Mouse (Mus musculus) hindbrain, embryonic 14.5 days (tissue): ENCODE measurements at regions not wholly inside any gene's neighbourhood (a gene's known extent, or its start where the extent isn't known, plus 50 kb on each side); places are given as distances from the start of the nearest gene placed in this dataset.

Experiments used
- ATAC-seq: fragments of 200-750 bp; cut with Nextera tagmentation; 2 replicates; pipeline ENCODE4 v1.8.0; 2017; ENCODE audit warnings: moderate number of reproducible peaks, mild to moderate bottlenecking, moderate TSS enrichment, moderate library complexity; ENCODE audit not compliant: low FRiP score
- DNase-seq: peaks from one replicate; pipeline ENCODE4 v3.0.0-alpha.2; 2015; ENCODE audit warnings: low spot score
- H3K27ac ChIP-seq: fragments of 300-500 bp; sonication (generic); 2 replicates; pipeline ENCODE4 v1.5.1; 2014; ENCODE audit warnings: mild to moderate bottlenecking, moderate library complexity
- H3K27me3 ChIP-seq: fragments of 300-500 bp; sonication (generic); 2 replicates; pipeline ENCODE4 v1.6.1; 2014; ENCODE audit warnings: mild to moderate bottlenecking, low read length, mixed read lengths; ENCODE audit not compliant: control insufficient read depth, insufficient read depth
- H3K36me3 ChIP-seq: fragments of 300-500 bp; sonication (generic); replicated peaks from 2 replicates; pipeline ENCODE4 v1.6.1; 2014; ENCODE audit not compliant: control insufficient read depth, insufficient read depth
- H3K4me1 ChIP-seq: fragments of 300-500 bp; sonication (generic); replicated peaks from 2 replicates; pipeline ENCODE4 v1.6.1; 2014; ENCODE audit warnings: antibody characterized with exemption, low read length, mixed read lengths; ENCODE audit not compliant: control insufficient read depth, insufficient read depth
- H3K4me2 ChIP-seq: fragments of 300-500 bp; sonication (generic); replicated peaks from 2 replicates; pipeline ENCODE4 v1.6.1; 2014; ENCODE audit warnings: mild to moderate bottlenecking, moderate library complexity
- H3K4me3 ChIP-seq: fragments of 300-500 bp; sonication (generic); replicated peaks from 2 replicates; pipeline ENCODE4 v1.5.1; 2014; ENCODE audit warnings: mild to moderate bottlenecking, low read length
- H3K9ac ChIP-seq: fragments of 300-500 bp; sonication (generic); 2 replicates; pipeline ENCODE4 v1.6.1; 2014
- H3K9me3 ChIP-seq: fragments of 300-500 bp; sonication (generic); 2 replicates; pipeline ENCODE4 v1.6.1; 2016; ENCODE audit warnings: low read length; ENCODE audit not compliant: control insufficient read depth
- WGBS: fragments of 180-500 bp; shearing (Covaris S2); extraction: QIAGEN DNeasy Blood & Tissue Kit; methylation state at CpG from one replicate; pipeline ENCODE4 v1.1.7; 2014; 5-methylcytosine and 5-hydroxymethylcytosine counted together

GRCm38 (mm10) chr9:92045472-92045905 lies 147.2 kb upstream of the Plscr5 start:
- H3K27ac ChIP-seq, result no peak overlapping the region
- H3K36me3 ChIP-seq, result no peaks in the 10 kb centered on the region
- H3K9ac ChIP-seq, result no peak overlapping the region
- 51% methylated on average over 3 of the region's 3 CpGs for WGBS
- H3K4me3 ChIP-seq, result no peak overlapping the region
- DNase-seq (peak; percentile 53), ATAC-seq (no peak)
- H3K9me3 ChIP-seq, result no peaks in the 10 kb centered on the region
- no peaks in the 10 kb centered on the region for H3K4me1 ChIP-seq
- H3K4me2 ChIP-seq, result no peak overlapping the region
- no peaks in the 10 kb centered on the region for H3K27me3 ChIP-seq

- Histone ChIP-seq H3K4me1 (no peaks in the 10 kb centered on the region), H3K4me2 (no peak overlapping the region), H3K9ac (no peak overlapping the region), H3K27me3 (no peaks in the 10 kb centered on the region), H3K4me3 (no peak overlapping the region), H3K9me3 (no peaks in the 10 kb centered on the region), H3K36me3 (no peaks in the 10 kb centered on the region), H3K27ac (no peak overlapping the region)
- DNase-seq (no peak), ATAC-seq (no peak)
- 79% methylated on average over 9 of the region's 9 CpGs for WGBS
Measured at GRCm38 (mm10) chr9:92044161-92044560, 148.6 kb upstream of the Plscr5 start.

GRCm38 (mm10) chr9:92016521-92016920 lies 176.2 kb upstream of the Plscr5 start:
- DNase-seq, result no peak
- H3K27ac ChIP-seq, result no peak overlapping the region
- no peak overlapping the region for H3K9ac ChIP-seq
- H3K27me3 ChIP-seq, result no peaks in the 10 kb centered on the region
- no peaks in the 10 kb centered on the region for H3K36me3 ChIP-seq
- H3K4me1 ChIP-seq, result no peaks in the 10 kb centered on the region
- no peak for ATAC-seq
- H3K4me3 ChIP-seq, result no peak overlapping the region
- no peak overlapping the region for H3K4me2 ChIP-seq
- no peaks in the 10 kb centered on the region for H3K9me3 ChIP-seq
- 92% methylated on average over 3 of the region's 3 CpGs for WGBS

- Histone ChIP-seq H3K27me3 (no peaks in the 10 kb centered on the region), H3K27ac (no peak overlapping the region), H3K36me3 (no peaks in the 10 kb centered on the region), H3K4me2 (no peak overlapping the region), H3K4me1 (no peaks in the 10 kb centered on the region), H3K9ac (no peak overlapping the region), H3K9me3 (no peaks in the 10 kb centered on the region), H3K4me3 (no peak overlapping the region)
- WGBS, result 81% methylated on average over 3 of the region's 3 CpGs
- DNase-seq (no peak), ATAC-seq (no peak)
Measured at GRCm38 (mm10) chr9:92015923-92016322, 176.8 kb upstream of the Plscr5 start.

GRCm38 (mm10) chr9:91988240-91988639 lies 204.5 kb upstream of the Plscr5 start:
- H3K4me1 ChIP-seq, result no peaks in the 10 kb centered on the region
- H3K36me3 ChIP-seq, result no peaks in the 10 kb centered on the region
- H3K4me3 ChIP-seq, result no peak overlapping the region
- H3K4me2 ChIP-seq, result no peak overlapping the region
- ATAC-seq (no peak), DNase-seq (no peak)
- no peak overlapping the region for H3K27ac ChIP-seq
- 73% methylated on average over 2 of the region's 2 CpGs for WGBS
- no peaks in the 10 kb centered on the region for H3K9me3 ChIP-seq
- H3K9ac ChIP-seq, result no peak overlapping the region
- H3K27me3 ChIP-seq, result no peaks in the 10 kb centered on the region

GRCm38 (mm10) chr9:91981955-91982621 lies 210.6 kb upstream of the Plscr5 start:
- no peaks in the 10 kb centered on the region for H3K36me3 ChIP-seq
- H3K4me2 ChIP-seq, result no peak overlapping the region
- 73% methylated on average over 9 of the region's 9 CpGs for WGBS
- no peak overlapping the region for H3K9ac ChIP-seq
- DNase-seq (no peak), ATAC-seq (no peak)
- H3K4me1 ChIP-seq, result no peaks in the 10 kb centered on the region
- H3K27ac ChIP-seq, result no peak overlapping the region
- H3K9me3 ChIP-seq, result no peaks in the 10 kb centered on the region
- H3K4me3 ChIP-seq, result no peak overlapping the region
- no peaks in the 10 kb centered on the region for H3K27me3 ChIP-seq

GRCm38 (mm10) chr9:91981499-91981898 lies 211.2 kb upstream of the Plscr5 start:
- H3K27me3 ChIP-seq, result no peaks in the 10 kb centered on the region
- H3K9ac ChIP-seq, result no peak overlapping the region
- DNase-seq, result no peak
- no peak overlapping the region for H3K27ac ChIP-seq
- H3K4me3 ChIP-seq, result no peak overlapping the region
- H3K36me3 ChIP-seq, result no peaks in the 10 kb centered on the region
- no peaks in the 10 kb centered on the region for H3K9me3 ChIP-seq
- 79% methylated on average over 3 of the region's 3 CpGs for WGBS
- H3K4me1 ChIP-seq, result no peaks in the 10 kb centered on the region
- no peak for ATAC-seq
- H3K4me2 ChIP-seq, result no peak overlapping the region

GRCm38 (mm10) chr9:91964051-91964450 lies 228.7 kb upstream of the Plscr5 start:
- no peaks in the 10 kb centered on the region for H3K4me1 ChIP-seq
- H3K27me3 ChIP-seq, result no peaks in the 10 kb centered on the region
- H3K9ac ChIP-seq, result no peak overlapping the region
- H3K9me3 ChIP-seq, result no peaks in the 10 kb centered on the region
- H3K4me2 ChIP-seq, result no peak overlapping the region
- no peaks in the 10 kb centered on the region for H3K36me3 ChIP-seq
- ATAC-seq (no peak), DNase-seq (no peak)
- H3K4me3 ChIP-seq, result no peak overlapping the region
- H3K27ac ChIP-seq, result no peak overlapping the region
- 79% methylated on average over 2 of the region's 2 CpGs for WGBS

- DNase-seq, result no peak
Measured at GRCm38 (mm10) chr9:91962726-91963125, 230.0 kb upstream of the Plscr5 start.

GRCm38 (mm10) chr9:91961666-91962065 lies 231.1 kb upstream of the Plscr5 start:
- no peak for ATAC-seq
- H3K9ac ChIP-seq, result no peak overlapping the region
- H3K36me3 ChIP-seq, result no peaks in the 10 kb centered on the region
- no peak for DNase-seq
- no peak overlapping the region for H3K4me3 ChIP-seq
- no peaks in the 10 kb centered on the region for H3K27me3 ChIP-seq
- H3K9me3 ChIP-seq, result no peaks in the 10 kb centered on the region
- H3K27ac ChIP-seq, result no peak overlapping the region
- no peak overlapping the region for H3K4me2 ChIP-seq
- WGBS, result 86% methylated on average over 1 of the region's 1 CpGs
- H3K4me1 ChIP-seq, result no peaks in the 10 kb centered on the region

More at GRCm38 (mm10) chr9:91962726-91963125, 230.0 kb upstream of the Plscr5 start:
- no peak for ATAC-seq
- Histone ChIP-seq H3K4me3 (no peak overlapping the region), H3K36me3 (no peaks in the 10 kb centered on the region), H3K27ac (no peak overlapping the region), H3K4me2 (no peak overlapping the region), H3K27me3 (no peaks in the 10 kb centered on the region), H3K9ac (no peak overlapping the region), H3K9me3 (no peaks in the 10 kb centered on the region), H3K4me1 (no peaks in the 10 kb centered on the region)
- 79% methylated on average over 1 of the region's 1 CpGs for WGBS
